Mouse (Mus musculus): ENCODE data around the gene Zfp704. TPM values are rescaled to one million over a fixed set of nuclear protein-coding genes. Genes with fewer than 3 reads are reported as not detected.
A peak's percentile ranks its signal among the peaks of the same experiment; 100 is the strongest.

Zfp704 gene
- polyA plus RNA-seq, 1 experiment from 2014 or later: 9.5 TPM

- 35% methylated on average over 8 of the region's 8 CpGs for WGBS
- H3K9ac ChIP-seq (ENCODE audit: low read length): no peak overlapping the region
- peak; percentile 54 for ATAC-seq (ENCODE audit: insufficient read depth, low FRiP score)
Observed at GRCm38 (mm10) chr3:9552332-9552731, 57.6 kb downstream of the Zfp704 start.

GRCm38 (mm10) chr3:9550930-9551329 lies 59.0 kb downstream of the Zfp704 start:
- WGBS: 78% methylated on average over 1 of the region's 1 CpGs
- H3K27me3 ChIP-seq (ENCODE audit: control insufficient read depth, insufficient read depth, low read length): no peaks in the 10 kb centered on the region
- no peaks in the 10 kb centered on the region for H3K36me3 ChIP-seq (ENCODE audit: control insufficient read depth, insufficient read depth, low read length)
- peaks cover 31% of the 10 kb centered on the region for H3K4me1 ChIP-seq (ENCODE audit: control insufficient read depth, insufficient read depth, low read length)
- no peak overlapping the region for H3K4me2 ChIP-seq (ENCODE audit: low read depth, low read length)
- H3K27ac ChIP-seq (ENCODE audit: low read length): no peak overlapping the region
- H3K9ac ChIP-seq (ENCODE audit: low read length): no peak overlapping the region
- H3K4me3 ChIP-seq (replicated peaks; ENCODE audit: low read length): no peak overlapping the region
- ATAC-seq (ENCODE audit: insufficient read depth, low FRiP score): no peak
- H3K9me3 ChIP-seq (replicated peaks; ENCODE audit: control insufficient read depth, low read length): no peaks in the 10 kb centered on the region

More at GRCm38 (mm10) chr3:9552332-9552731, 57.6 kb downstream of the Zfp704 start:
- no peaks in the 10 kb centered on the region for H3K27me3 ChIP-seq (ENCODE audit: control insufficient read depth, insufficient read depth, low read length)
- no peak overlapping the region for H3K27ac ChIP-seq (ENCODE audit: low read length)
- H3K4me1 ChIP-seq (ENCODE audit: control insufficient read depth, insufficient read depth, low read length): peaks cover 25% of the 10 kb centered on the region
- H3K4me2 ChIP-seq (ENCODE audit: low read depth, low read length): no peak overlapping the region
- H3K4me3 ChIP-seq (replicated peaks; ENCODE audit: low read length): no peak overlapping the region
- no peaks in the 10 kb centered on the region for H3K36me3 ChIP-seq (ENCODE audit: control insufficient read depth, insufficient read depth, low read length)
- no peaks in the 10 kb centered on the region for H3K9me3 ChIP-seq (replicated peaks; ENCODE audit: control insufficient read depth, low read length)

GRCm38 (mm10) chr3:9549815-9550214 lies 60.1 kb downstream of the Zfp704 start:
- Histone ChIP-seq H3K4me3 (replicated peaks; ENCODE audit: low read length) (no peak overlapping the region), H3K9me3 (replicated peaks; ENCODE audit: control insufficient read depth, low read length) (no peaks in the 10 kb centered on the region), H3K9ac (ENCODE audit: low read length) (no peak overlapping the region), H3K4me2 (ENCODE audit: low read depth, low read length) (no peak overlapping the region), H3K4me1 (ENCODE audit: control insufficient read depth, insufficient read depth, low read length) (peaks cover 31% of the 10 kb centered on the region), H3K27ac (ENCODE audit: low read length) (no peak overlapping the region), H3K27me3 (ENCODE audit: control insufficient read depth, insufficient read depth, low read length) (no peaks in the 10 kb centered on the region), H3K36me3 (ENCODE audit: control insufficient read depth, insufficient read depth, low read length) (no peaks in the 10 kb centered on the region)
- WGBS: 77% methylated on average over 5 of the region's 5 CpGs
- no peak for ATAC-seq (ENCODE audit: insufficient read depth, low FRiP score)

GRCm38 (mm10) chr3:9548188-9548587 lies 61.7 kb downstream of the Zfp704 start:
- WGBS: 65% methylated on average over 10 of the region's 10 CpGs
- H3K27ac ChIP-seq (ENCODE audit: low read length): no peak overlapping the region
- no peaks in the 10 kb centered on the region for H3K27me3 ChIP-seq (ENCODE audit: control insufficient read depth, insufficient read depth, low read length)
- no peaks in the 10 kb centered on the region for H3K36me3 ChIP-seq (ENCODE audit: control insufficient read depth, insufficient read depth, low read length)
- no peak overlapping the region for H3K9ac ChIP-seq (ENCODE audit: low read length)
- no peak overlapping the region for H3K4me2 ChIP-seq (ENCODE audit: low read depth, low read length)
- no peaks in the 10 kb centered on the region for H3K9me3 ChIP-seq (replicated peaks; ENCODE audit: control insufficient read depth, low read length)
- H3K4me3 ChIP-seq (replicated peaks; ENCODE audit: low read length): no peak overlapping the region
- H3K4me1 ChIP-seq (ENCODE audit: control insufficient read depth, insufficient read depth, low read length): peaks cover 31% of the 10 kb centered on the region
- no peak for ATAC-seq (ENCODE audit: insufficient read depth, low FRiP score)

GRCm38 (mm10) chr3:9546882-9547620 lies 62.8 kb downstream of the Zfp704 start:
- WGBS: 36% methylated on average over 15 of the region's 15 CpGs
- no peaks in the 10 kb centered on the region for H3K27me3 ChIP-seq (ENCODE audit: control insufficient read depth, insufficient read depth, low read length)
- H3K4me1 ChIP-seq (ENCODE audit: control insufficient read depth, insufficient read depth, low read length): peaks cover 22% of the 10 kb centered on the region
- 0 out of 2 replicates have a peak overlapping the region, but pooled peaks have one; percentile 7 for H3K4me2 ChIP-seq (ENCODE audit: low read depth, low read length)
- H3K27ac ChIP-seq (ENCODE audit: low read length): no peak overlapping the region
- no peaks in the 10 kb centered on the region for H3K9me3 ChIP-seq (replicated peaks; ENCODE audit: control insufficient read depth, low read length)
- ATAC-seq (ENCODE audit: insufficient read depth, low FRiP score): no peak
- no peak overlapping the region for H3K9ac ChIP-seq (ENCODE audit: low read length)
- H3K36me3 ChIP-seq (ENCODE audit: control insufficient read depth, insufficient read depth, low read length): no peaks in the 10 kb centered on the region
- H3K4me3 ChIP-seq (replicated peaks; ENCODE audit: low read length): no peak overlapping the region

DNA sequence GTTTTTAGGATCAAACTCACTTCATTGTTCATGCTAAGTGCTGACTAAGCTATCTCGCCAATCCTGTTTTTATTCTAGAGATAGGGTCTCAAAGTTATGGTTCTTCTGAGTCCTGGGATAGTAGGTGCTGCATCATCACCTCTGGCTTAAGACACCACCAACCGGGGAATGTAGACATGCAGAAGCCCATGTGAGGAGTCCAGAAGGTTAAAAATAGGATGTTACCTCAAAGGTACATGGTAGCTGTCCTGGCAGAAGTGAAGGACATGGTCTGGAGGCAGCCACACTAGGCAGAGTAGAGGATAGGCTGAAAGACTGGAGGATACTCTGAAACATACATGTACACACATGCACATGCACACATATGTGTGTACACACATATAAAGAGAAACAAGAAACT lies 65.5 kb downstream of the Zfp704 start:
- no peaks in the 10 kb centered on the region for H3K9me3 ChIP-seq (replicated peaks; ENCODE audit: control insufficient read depth, low read length)
- no peaks in the 10 kb centered on the region for H3K27me3 ChIP-seq (ENCODE audit: control insufficient read depth, insufficient read depth, low read length)
- no peak overlapping the region for H3K27ac ChIP-seq (ENCODE audit: low read length)
- WGBS: 84% methylated on average over 2 of the region's 2 CpGs
- no peak overlapping the region for H3K9ac ChIP-seq (ENCODE audit: low read length)
- no peaks in the 10 kb centered on the region for H3K36me3 ChIP-seq (ENCODE audit: control insufficient read depth, insufficient read depth, low read length)
- no peak overlapping the region for H3K4me3 ChIP-seq (replicated peaks; ENCODE audit: low read length)
- H3K4me1 ChIP-seq (ENCODE audit: control insufficient read depth, insufficient read depth, low read length): peaks cover 16% of the 10 kb centered on the region
- no peak for ATAC-seq (ENCODE audit: insufficient read depth, low FRiP score)
- H3K4me2 ChIP-seq (ENCODE audit: low read depth, low read length): no peak overlapping the region

- Histone ChIP-seq H3K27ac (ENCODE audit: low read length) (no peak overlapping the region), H3K4me1 (ENCODE audit: control insufficient read depth, insufficient read depth, low read length) (peaks cover 16% of the 10 kb centered on the region), H3K9me3 (replicated peaks; ENCODE audit: control insufficient read depth, low read length) (no peaks in the 10 kb centered on the region; the same call in 1 of the 2 replicates), H3K27me3 (ENCODE audit: control insufficient read depth, insufficient read depth, low read length) (no peaks in the 10 kb centered on the region), H3K4me2 (ENCODE audit: low read depth, low read length) (no peak overlapping the region), H3K9ac (ENCODE audit: low read length) (no peak overlapping the region), H3K4me3 (replicated peaks; ENCODE audit: low read length) (no peak overlapping the region), H3K36me3 (ENCODE audit: control insufficient read depth, insufficient read depth, low read length) (no peaks in the 10 kb centered on the region)
- no peak for ATAC-seq (ENCODE audit: insufficient read depth, low FRiP score)
- WGBS: 91% methylated on average over 5 of the region's 5 CpGs
Observed at GRCm38 (mm10) chr3:9543916-9544315, 66.0 kb downstream of the Zfp704 start.

DNA sequence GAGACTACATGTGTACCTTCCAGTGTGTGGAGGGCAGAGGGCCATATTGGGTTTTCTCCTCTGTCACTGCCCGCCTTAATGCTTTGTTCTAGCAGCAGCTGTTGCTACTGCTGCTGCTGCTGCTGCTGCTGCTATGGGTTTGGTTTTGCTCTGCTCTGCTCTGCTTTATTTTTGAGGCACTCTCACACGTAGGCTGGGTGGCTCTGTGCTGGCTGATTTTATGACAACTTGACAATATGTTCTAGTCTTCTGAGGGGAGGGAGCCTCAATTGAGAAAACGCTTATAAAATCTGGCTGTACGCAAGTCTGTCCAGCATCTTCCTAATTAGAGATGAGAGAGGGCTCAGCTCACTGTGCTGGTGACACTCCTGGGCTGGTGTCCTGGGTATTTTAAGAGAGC lies 66.4 kb downstream of the Zfp704 start:
- no peak overlapping the region for H3K9ac ChIP-seq (ENCODE audit: low read length)
- no peak overlapping the region for H3K4me2 ChIP-seq (ENCODE audit: low read depth, low read length)
- no peaks in the 10 kb centered on the region for H3K36me3 ChIP-seq (ENCODE audit: control insufficient read depth, insufficient read depth, low read length)
- no peak overlapping the region for H3K4me3 ChIP-seq (replicated peaks; ENCODE audit: low read length)
- no peaks in the 10 kb centered on the region; the same call in 1 of the 2 replicates for H3K9me3 ChIP-seq (replicated peaks; ENCODE audit: control insufficient read depth, low read length)
- WGBS: 74% methylated on average over 4 of the region's 4 CpGs
- no peaks in the 10 kb centered on the region for H3K27me3 ChIP-seq (ENCODE audit: control insufficient read depth, insufficient read depth, low read length)
- H3K27ac ChIP-seq (ENCODE audit: low read length): no peak overlapping the region
- ATAC-seq (ENCODE audit: insufficient read depth, low FRiP score): no peak
- peaks cover 20% of the 10 kb centered on the region for H3K4me1 ChIP-seq (ENCODE audit: control insufficient read depth, insufficient read depth, low read length)

DNA sequence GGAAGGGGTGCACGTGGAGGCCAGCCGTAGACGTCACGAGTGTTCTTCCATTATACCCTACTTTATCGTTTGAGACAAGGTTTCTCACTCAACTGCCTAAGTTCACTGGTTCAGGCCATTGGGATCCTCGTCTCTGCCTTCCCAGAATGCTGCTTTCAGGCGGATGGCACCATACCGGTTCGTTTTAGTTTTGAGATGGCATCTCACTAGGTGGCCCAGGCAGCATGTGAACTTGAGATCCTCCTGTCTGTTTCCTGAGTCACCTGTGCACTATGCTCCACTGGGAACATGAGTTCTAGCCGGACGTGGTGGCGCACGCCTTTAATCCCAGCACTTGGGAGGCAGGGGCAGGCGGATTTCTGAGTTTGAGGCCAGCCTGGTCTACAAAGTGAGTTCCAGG lies 68.3 kb downstream of the Zfp704 start:
- no peaks in the 10 kb centered on the region for H3K36me3 ChIP-seq (ENCODE audit: control insufficient read depth, insufficient read depth, low read length)
- H3K9ac ChIP-seq (ENCODE audit: low read length): no peak overlapping the region
- ATAC-seq (ENCODE audit: insufficient read depth, low FRiP score): no peak
- no peaks in the 10 kb centered on the region for H3K27me3 ChIP-seq (ENCODE audit: control insufficient read depth, insufficient read depth, low read length)
- 89% methylated on average over 14 of the region's 14 CpGs for whole genome bisulfite sequencing
- no peak overlapping the region for H3K4me3 ChIP-seq (replicated peaks; ENCODE audit: low read length)
- no peak overlapping the region for H3K4me2 ChIP-seq (ENCODE audit: low read depth, low read length)
- H3K9me3 ChIP-seq (replicated peaks; ENCODE audit: control insufficient read depth, low read length): no peaks in the 10 kb centered on the region; the same call in 1 of the 2 replicates
- no peak overlapping the region for H3K27ac ChIP-seq (ENCODE audit: low read length)
- peaks cover 15% of the 10 kb centered on the region; the same call in 1 of the 2 replicates for H3K4me1 ChIP-seq (ENCODE audit: control insufficient read depth, insufficient read depth, low read length)

All from stomach, embryonic 16.5 days (tissue).